In genomic region chr9:65672996-65673395, GRCm38 (mm10) we compare ENCODE assay signal across 12 mouse cellular contexts. TPM values are rescaled to one million over a fixed set of nuclear protein-coding genes. Genes with fewer than 3 reads are reported as not detected.
A peak's percentile ranks its signal among the peaks of the same experiment; 100 is the strongest.
DNase-seq lines count a peak whose midpoint lies in the region; ATAC-seq and TF ChIP-seq lines count a peak whose summit lies in the region.
"Had no signal": no experiment of that assay in that cellular context is flagged by ENCODE, and none has a peak within 500 bp of the region (broad histone marks: within the 10 kb centered on the region; RNA-seq: fewer than 3 reads in every experiment).

No protein-coding gene starts in this region.

- WGBS in intestine, embryonic 14.5 days, result 54% methylated on average over 11 of the region's 11 CpGs
- WGBS in intestine, embryonic 15.5 days, result 49% methylated on average over 11 of the region's 11 CpGs
- WGBS in heart, embryonic 16.5 days, result 26% methylated on average over 11 of the region's 11 CpGs
- 69% methylated on average over 11 of the region's 11 CpGs for WGBS in limb, embryonic 13.5 days
- WGBS in hindbrain, postnatal 0 days, result 77% methylated on average over 11 of the region's 11 CpGs

- no peak for TF ChIP-seq CTCF in hindbrain, postnatal 0 days (IDR thresholded peaks at IDR 0.05; ENCODE audit: low read depth)

- no peak overlapping the region for H3K4me3 ChIP-seq in intestine, embryonic 14.5 days (ENCODE audit: low read depth, low read length)
- no peak overlapping the region for H3K4me3 ChIP-seq in intestine, embryonic 15.5 days (replicated peaks)
- no peak overlapping the region for H3K4me3 ChIP-seq in heart, embryonic 16.5 days (ENCODE audit: low read length)
- H3K4me3 ChIP-seq in limb, embryonic 13.5 days, result no peak overlapping the region
- H3K4me3 ChIP-seq in hindbrain, postnatal 0 days (ENCODE audit: low read length), result no peak overlapping the region
- H3K4me3 ChIP-seq: erythroblast, embryonic 14.5 days; left cerebral cortex, adult 2 months had no signal

- no peak for ATAC-seq in intestine, embryonic 14.5 days (replicated peaks; ENCODE audit: low FRiP score, low TSS enrichment, low read depth)
- no peak for ATAC-seq in intestine, embryonic 15.5 days
- ATAC-seq in heart, embryonic 16.5 days (replicated peaks; ENCODE audit: extremely low read depth, insufficient read depth, low FRiP score), result no peak
- no peak for ATAC-seq in limb, embryonic 13.5 days (ENCODE audit: low FRiP score, low read depth)
- ATAC-seq in hindbrain, postnatal 0 days, result no peak

- no peak overlapping the region for H3K9ac ChIP-seq in intestine, embryonic 14.5 days (ENCODE audit: low read length)
- H3K9ac ChIP-seq in intestine, embryonic 15.5 days, result no peak overlapping the region
- no peak overlapping the region for H3K9ac ChIP-seq in heart, embryonic 16.5 days (ENCODE audit: low read length)
- no peak overlapping the region for H3K9ac ChIP-seq in limb, embryonic 13.5 days
- no peak overlapping the region for H3K9ac ChIP-seq in hindbrain, postnatal 0 days (replicated peaks; ENCODE audit: low read length)

- DNase-seq in intestine, embryonic 14.5 days (ENCODE audit: low spot score), result no peak
- peak; percentile 59 for DNase-seq in R1 (ENCODE audit: low read depth, low spot score)
- DNase-seq in spleen, postnatal 14 days (ENCODE audit: low spot score in 2 of 2), result no peak
- DNase-seq in right cerebral cortex, postnatal 14 days, result no peak
- DNase-seq in hindbrain, postnatal 0 days (ENCODE audit: low spot score), result no peak
- DNase-seq: thymus, postnatal 25 days had no signal

- peak overlapping the region; percentile 24; the same call in 1 of the 2 replicates for H3K27ac ChIP-seq in intestine, embryonic 14.5 days (ENCODE audit: low read depth)
- no peak overlapping the region for H3K27ac ChIP-seq in intestine, embryonic 15.5 days
- peak overlapping the region; percentile 77 for H3K27ac ChIP-seq in heart, embryonic 16.5 days (ENCODE audit: low read length)
- H3K27ac ChIP-seq in limb, embryonic 13.5 days, result peak overlapping the region; percentile 67; the same call in 1 of the 2 replicates
- no peak overlapping the region for H3K27ac ChIP-seq in hindbrain, postnatal 0 days
- H3K27ac ChIP-seq: left cerebral cortex, adult 2 months; macrophage had no signal

- peaks cover 9% of the 10 kb centered on the region for H3K4me1 ChIP-seq in intestine, embryonic 14.5 days (replicated peaks; ENCODE audit: control insufficient read depth, insufficient read depth, low read length)
- H3K4me1 ChIP-seq in intestine, embryonic 15.5 days (replicated peaks), result peaks cover 21% of the 10 kb centered on the region
- H3K4me1 ChIP-seq in heart, embryonic 16.5 days (ENCODE audit: control insufficient read depth, insufficient read depth, low read length), result peaks cover 29% of the 10 kb centered on the region
- H3K4me1 ChIP-seq in limb, embryonic 13.5 days, result peaks cover 26% of the 10 kb centered on the region
- H3K4me1 ChIP-seq in hindbrain, postnatal 0 days (ENCODE audit: insufficient read depth, low read length), result peaks cover 16% of the 10 kb centered on the region

- no peak overlapping the region for H3K4me2 ChIP-seq in intestine, embryonic 14.5 days (ENCODE audit: low read length)
- H3K4me2 ChIP-seq in intestine, embryonic 15.5 days (replicated peaks), result no peak overlapping the region
- H3K4me2 ChIP-seq in heart, embryonic 16.5 days (ENCODE audit: low read depth, low read length), result no peak overlapping the region
- no peak overlapping the region for H3K4me2 ChIP-seq in limb, embryonic 13.5 days (replicated peaks)
- H3K4me2 ChIP-seq in hindbrain, postnatal 0 days (ENCODE audit: low read depth, low read length), result no peak overlapping the region

- H3K36me3 ChIP-seq in intestine, embryonic 14.5 days (ENCODE audit: control insufficient read depth, insufficient read depth, low read length), result no peaks in the 10 kb centered on the region
- no peaks in the 10 kb centered on the region for H3K36me3 ChIP-seq in intestine, embryonic 15.5 days
- no peaks in the 10 kb centered on the region for H3K36me3 ChIP-seq in heart, embryonic 16.5 days (ENCODE audit: control insufficient read depth, insufficient read depth)
- no peaks in the 10 kb centered on the region for H3K36me3 ChIP-seq in limb, embryonic 13.5 days
- H3K36me3 ChIP-seq in hindbrain, postnatal 0 days (ENCODE audit: insufficient read depth, low read length), result no peaks in the 10 kb centered on the region

- H3K9me3 ChIP-seq in intestine, embryonic 14.5 days (ENCODE audit: control insufficient read depth, low read length), result no peaks in the 10 kb centered on the region
- no peaks in the 10 kb centered on the region for H3K9me3 ChIP-seq in intestine, embryonic 15.5 days
- H3K9me3 ChIP-seq in heart, embryonic 16.5 days (replicated peaks; ENCODE audit: control insufficient read depth, low read length), result no peaks in the 10 kb centered on the region
- no peaks in the 10 kb centered on the region for H3K9me3 ChIP-seq in limb, embryonic 13.5 days
- no peaks in the 10 kb centered on the region for H3K9me3 ChIP-seq in hindbrain, postnatal 0 days (ENCODE audit: low read length)

- H3K27me3 ChIP-seq in intestine, embryonic 14.5 days (replicated peaks; ENCODE audit: control insufficient read depth, insufficient read depth, low read length), result no peaks in the 10 kb centered on the region
- H3K27me3 ChIP-seq in intestine, embryonic 15.5 days (replicated peaks), result no peaks in the 10 kb centered on the region
- no peaks in the 10 kb centered on the region for H3K27me3 ChIP-seq in heart, embryonic 16.5 days (ENCODE audit: control insufficient read depth, insufficient read depth, low read length)
- no peaks in the 10 kb centered on the region for H3K27me3 ChIP-seq in limb, embryonic 13.5 days
- H3K27me3 ChIP-seq in hindbrain, postnatal 0 days (ENCODE audit: insufficient read depth, low read length), result no peaks in the 10 kb centered on the region

RNA-seq across cellular contexts. Expression of gene Oaz2, which starts 5.2 kb away (rescaled TPM):
- 166 and 184 TPM in 2 replicates for polyA plus RNA-seq in intestine, embryonic 14.5 days (2014; fragmentation: Nextera tagmentation; extraction: Ambion mirVana)
- 196 and 203 TPM in 2 replicates for polyA plus RNA-seq in intestine, embryonic 15.5 days (2015; fragmentation: Nextera tagmentation; extraction: Ambion mirVana)
- polyA plus RNA-seq in heart, embryonic 16.5 days (2015; fragmentation: Nextera tagmentation; extraction: Ambion mirVana), result 299 and 313 TPM in 2 replicates
- polyA plus RNA-seq in limb, embryonic 13.5 days (2015; fragmentation: Nextera tagmentation; extraction: Ambion mirVana), result 341 and 352 TPM in 2 replicates
- total RNA-seq in hindbrain, postnatal 0 days (2014; rRNA removed), result 274 and 284 TPM in 2 replicates
- polyA plus RNA-seq in hindbrain, postnatal 0 days (2015; fragmentation: Nextera tagmentation; extraction: Ambion mirVana), result 365 and 387 TPM in 2 replicates

RNA-seq across cellular contexts. Expression of gene Rbpms2, which starts 43.5 kb away (rescaled TPM):
- 28.2 and 32.3 TPM in 2 replicates for polyA plus RNA-seq in intestine, embryonic 14.5 days (2014; fragmentation: Nextera tagmentation; extraction: Ambion mirVana)
- polyA plus RNA-seq in intestine, embryonic 15.5 days (2015; fragmentation: Nextera tagmentation; extraction: Ambion mirVana), result 18.9 and 19.6 TPM in 2 replicates
- 105 and 108 TPM in 2 replicates for polyA plus RNA-seq in heart, embryonic 16.5 days (2015; fragmentation: Nextera tagmentation; extraction: Ambion mirVana)
- polyA plus RNA-seq in limb, embryonic 13.5 days (2015; fragmentation: Nextera tagmentation; extraction: Ambion mirVana), result 15.3 and 16.1 TPM in 2 replicates
- total RNA-seq in hindbrain, postnatal 0 days (2014; rRNA removed), result 3.3 and 5.9 TPM in 2 replicates
- 3.8 and 5.1 TPM in 2 replicates for polyA plus RNA-seq in hindbrain, postnatal 0 days (2015; fragmentation: Nextera tagmentation; extraction: Ambion mirVana)

Comparison
In these comparisons a context has a peak if more than half of its experiments do, and no peak if none do; other contexts are left out.
1. H3K27ac ChIP-seq: peak in intestine, embryonic 14.5 days (single experiment), heart, embryonic 16.5 days (single experiment) and limb, embryonic 13.5 days (single experiment); none in intestine, embryonic 15.5 days (single experiment) and hindbrain, postnatal 0 days (single experiment).